Comparison of ENCODE assay signal across 12 mouse cellular contexts in genomic region chr14:20098061-20098460, GRCm38 (mm10). TPM values are rescaled to one million over a fixed set of nuclear protein-coding genes. Genes with fewer than 3 reads are reported as not detected.
DNase-seq lines count a peak whose midpoint lies in the region; ATAC-seq and TF ChIP-seq lines count a peak whose summit lies in the region.
"Had no signal": no experiment of that assay in that cellular context is flagged by ENCODE, and none has a peak within 500 bp of the region (broad histone marks: within the 10 kb centered on the region; RNA-seq: fewer than 3 reads in every experiment).

No protein-coding gene starts in this region.

- H3K27ac ChIP-seq in liver, postnatal 0 days (ENCODE audit: low read depth) = no peak overlapping the region
- H3K27ac ChIP-seq in liver, embryonic 12.5 days = no peak overlapping the region
- no peak overlapping the region for H3K27ac ChIP-seq in kidney, adult 2 months (ENCODE audit: insufficient read depth, low read depth, low read length)
- no peak overlapping the region for H3K27ac ChIP-seq in lung, embryonic 14.5 days (ENCODE audit: low read depth)
- no peak overlapping the region for H3K27ac ChIP-seq in midbrain, embryonic 14.5 days (replicated peaks; ENCODE audit: low read depth, low read length)
- H3K27ac ChIP-seq in forebrain, embryonic 10.5 days = no peak overlapping the region
- H3K27ac ChIP-seq: embryonic facial prominence, embryonic 13.5 days; hindbrain, embryonic 13.5 days; layer of hippocampus, adult 2 months; stomach, embryonic 15.5 days had no signal

- TF ChIP-seq CTCF in liver, postnatal 0 days (IDR thresholded peaks at IDR 0.05; ENCODE audit: low read depth) = no peak
- no peak for TF ChIP-seq CTCF in kidney, adult 2 months (conservative IDR thresholded peaks at IDR 0.05; ENCODE audit: insufficient read depth, insufficient read length, low read depth, low read length)
- TF ChIP-seq CTCF in lung, embryonic 14.5 days (IDR thresholded peaks at IDR 0.05; ENCODE audit: low read depth) = no peak

- H3K4me3 ChIP-seq in liver, postnatal 0 days (ENCODE audit: low read depth, low read length) = no peak overlapping the region
- H3K4me3 ChIP-seq in liver, embryonic 12.5 days = no peak overlapping the region
- no peak overlapping the region for H3K4me3 ChIP-seq in kidney, adult 2 months (ENCODE audit: insufficient read depth, low read depth, low read length)
- no peak overlapping the region for H3K4me3 ChIP-seq in lung, embryonic 14.5 days (ENCODE audit: low read depth, low read length)
- H3K4me3 ChIP-seq in midbrain, embryonic 14.5 days (replicated peaks; ENCODE audit: low read depth, low read length) = no peak overlapping the region
- H3K4me3 ChIP-seq in forebrain, embryonic 10.5 days = no peak overlapping the region
- H3K4me3 ChIP-seq: embryonic facial prominence, embryonic 13.5 days; hindbrain, embryonic 13.5 days; layer of hippocampus, adult 2 months; stomach, embryonic 15.5 days had no signal

- no peaks in the 10 kb centered on the region for H3K9me3 ChIP-seq in liver, postnatal 0 days (ENCODE audit: low read length)
- H3K9me3 ChIP-seq in liver, embryonic 12.5 days (replicated peaks) = no peaks in the 10 kb centered on the region
- H3K9me3 ChIP-seq in lung, embryonic 14.5 days (ENCODE audit: low read depth, low read length) = no peaks in the 10 kb centered on the region
- H3K9me3 ChIP-seq in midbrain, embryonic 14.5 days (ENCODE audit: control insufficient read depth, low read length) = no peaks in the 10 kb centered on the region
- H3K9me3 ChIP-seq in forebrain, embryonic 10.5 days = no peaks in the 10 kb centered on the region
- H3K9me3 ChIP-seq: embryonic facial prominence, embryonic 13.5 days; hindbrain, embryonic 13.5 days; stomach, embryonic 15.5 days had no signal

- TF ChIP-seq POLR2A in kidney, adult 2 months (IDR thresholded peaks at IDR 0.05; ENCODE audit: low read depth, low read length) = no peak

- 29% methylated on average over 5 of the region's 5 CpGs for WGBS in liver, postnatal 0 days (ENCODE audit: insufficient replicate concordance)
- WGBS in liver, embryonic 12.5 days (ENCODE audit: insufficient replicate concordance) = 30% methylated on average over 5 of the region's 5 CpGs
- WGBS in kidney, adult 2 months = 40% methylated on average over 5 of the region's 5 CpGs
- 23% methylated on average over 5 of the region's 5 CpGs for WGBS in lung, embryonic 14.5 days
- WGBS in midbrain, embryonic 14.5 days = 70% methylated on average over 5 of the region's 5 CpGs
- 71% methylated on average over 5 of the region's 5 CpGs for WGBS in forebrain, embryonic 10.5 days

- TF ChIP-seq EP300 in liver, postnatal 0 days (IDR thresholded peaks at IDR 0.05; ENCODE audit: low read depth) = 0 out of 2 replicates have a peak, but pooled peaks have one; percentile 14

- no peaks in the 10 kb centered on the region for H3K27me3 ChIP-seq in liver, postnatal 0 days (ENCODE audit: insufficient read depth, low read length)
- 0 out of 2 replicates have a peak, but pooled peaks cover 5% of the 10 kb centered on the region for H3K27me3 ChIP-seq in liver, embryonic 12.5 days (replicated peaks)
- H3K27me3 ChIP-seq in kidney, adult 2 months (replicated peaks; ENCODE audit: control insufficient read depth, insufficient read depth, low read length) = no peaks in the 10 kb centered on the region
- H3K27me3 ChIP-seq in lung, embryonic 14.5 days (ENCODE audit: insufficient read depth, low read length) = 0 out of 2 replicates have a peak, but pooled peaks cover under 1% of the 10 kb centered on the region
- H3K27me3 ChIP-seq in midbrain, embryonic 14.5 days (ENCODE audit: control insufficient read depth, insufficient read depth, low read length) = no peaks in the 10 kb centered on the region
- H3K27me3 ChIP-seq in forebrain, embryonic 10.5 days (ENCODE audit: poor library complexity, severe bottlenecking) = no peaks in the 10 kb centered on the region
- H3K27me3 ChIP-seq: embryonic facial prominence, embryonic 13.5 days; stomach, embryonic 15.5 days had no signal

- no peak for DNase-seq in liver, postnatal 0 days
- DNase-seq in kidney, adult 2 months = peak; percentile 80
- peak; percentile 59 for DNase-seq in lung, embryonic 14.5 days
- DNase-seq in midbrain, embryonic 14.5 days = no peak
- DNase-seq in forebrain, embryonic 10.5 days (ENCODE audit: extremely low spot score, low spot score) = no peak
- DNase-seq: cerebellum, postnatal 14 days had no signal

- peak; percentile 54 for ATAC-seq in liver, postnatal 0 days
- ATAC-seq in liver, embryonic 12.5 days = no peak
- ATAC-seq in lung, embryonic 14.5 days (ENCODE audit: insufficient read depth) = peak; percentile 54
- ATAC-seq in CD4-positive, CD25-positive, alpha-beta regulatory T cell, adult 4 months = no peak
- no peak for ATAC-seq in midbrain, embryonic 14.5 days (ENCODE audit: low FRiP score, low TSS enrichment)

- H3K4me1 ChIP-seq in liver, postnatal 0 days (ENCODE audit: insufficient read depth) = no peaks in the 10 kb centered on the region
- H3K4me1 ChIP-seq in liver, embryonic 12.5 days = no peaks in the 10 kb centered on the region
- no peaks in the 10 kb centered on the region for H3K4me1 ChIP-seq in kidney, adult 2 months (ENCODE audit: control insufficient read depth, insufficient read depth, low read length)
- H3K4me1 ChIP-seq in lung, embryonic 14.5 days (ENCODE audit: insufficient read depth) = no peaks in the 10 kb centered on the region
- no peaks in the 10 kb centered on the region for H3K4me1 ChIP-seq in midbrain, embryonic 14.5 days (ENCODE audit: control insufficient read depth, insufficient read depth, low read length)
- no peaks in the 10 kb centered on the region for H3K4me1 ChIP-seq in forebrain, embryonic 10.5 days
- H3K4me1 ChIP-seq: embryonic facial prominence, embryonic 13.5 days; hindbrain, embryonic 13.5 days; stomach, embryonic 15.5 days had no signal

- no peak overlapping the region for H3K9ac ChIP-seq in liver, postnatal 0 days (replicated peaks)
- H3K9ac ChIP-seq in liver, embryonic 12.5 days = no peak overlapping the region
- H3K9ac ChIP-seq in lung, embryonic 14.5 days = no peak overlapping the region
- H3K9ac ChIP-seq in midbrain, embryonic 14.5 days (replicated peaks; ENCODE audit: low read length) = no peak overlapping the region
- H3K9ac ChIP-seq: embryonic facial prominence, embryonic 13.5 days; hindbrain, embryonic 13.5 days; stomach, embryonic 15.5 days had no signal

- no peaks in the 10 kb centered on the region for H3K36me3 ChIP-seq in liver, postnatal 0 days (replicated peaks; ENCODE audit: insufficient read depth, low read length)
- H3K36me3 ChIP-seq in liver, embryonic 12.5 days = no peaks in the 10 kb centered on the region
- no peaks in the 10 kb centered on the region for H3K36me3 ChIP-seq in kidney, adult 2 months (ENCODE audit: control insufficient read depth, insufficient read depth, low read length)
- H3K36me3 ChIP-seq in lung, embryonic 14.5 days (ENCODE audit: insufficient read depth) = no peaks in the 10 kb centered on the region
- H3K36me3 ChIP-seq in midbrain, embryonic 14.5 days (ENCODE audit: control insufficient read depth, insufficient read depth, low read length) = no peaks in the 10 kb centered on the region
- no peaks in the 10 kb centered on the region for H3K36me3 ChIP-seq in forebrain, embryonic 10.5 days (replicated peaks)
- H3K36me3 ChIP-seq: embryonic facial prominence, embryonic 13.5 days; hindbrain, embryonic 13.5 days; stomach, embryonic 15.5 days had no signal

- no peak overlapping the region for H3K4me2 ChIP-seq in liver, postnatal 0 days (ENCODE audit: low read depth, low read length)
- H3K4me2 ChIP-seq in liver, embryonic 12.5 days = no peak overlapping the region
- H3K4me2 ChIP-seq in lung, embryonic 14.5 days = no peak overlapping the region
- H3K4me2 ChIP-seq in midbrain, embryonic 14.5 days (ENCODE audit: low read length) = no peak overlapping the region
- H3K4me2 ChIP-seq: embryonic facial prominence, embryonic 13.5 days; hindbrain, embryonic 13.5 days; stomach, embryonic 15.5 days had no signal

RNA-seq across cellular contexts. Expression of gene Saysd1, which starts 40.3 kb away (rescaled TPM):
- 9.6 and 11.0 TPM in 2 replicates for polyA plus RNA-seq in liver, postnatal 0 days (2015; fragmentation: Nextera tagmentation; extraction: Ambion mirVana)
- 4.5 and 4.8 TPM in 2 replicates for polyA plus RNA-seq in liver, embryonic 12.5 days (2016; fragmentation: Nextera tagmentation; extraction: Ambion mirVana)
- polyA plus RNA-seq in kidney, adult 2 months (2012; rRNA removed) = 10.8 and 11.4 TPM in 2 replicates
- polyA plus RNA-seq in lung, embryonic 14.5 days (2014; fragmentation: Nextera tagmentation; extraction: Ambion mirVana) = 12.7 and 13.5 TPM in 2 replicates
- 10 to 100 TPM; 23.8 to 34.8 TPM for polyA plus RNA-seq in CD4-positive, CD25-positive, alpha-beta regulatory T cell, adult 4 months (2017; shearing (Covaris generic))
- polyA plus RNA-seq in midbrain, embryonic 14.5 days (2014; fragmentation: Nextera tagmentation; extraction: Ambion mirVana) = 13.7 and 15.1 TPM in 2 replicates
- 10.9 and 11.9 TPM in 2 replicates for polyA plus RNA-seq in forebrain, embryonic 10.5 days (2016; fragmentation: Nextera tagmentation; extraction: Ambion mirVana)

Comparison
In these comparisons a context has a peak if more than half of its experiments do, and no peak if none do; other contexts are left out.
1. ATAC-seq: peak in liver, postnatal 0 days (single experiment) and lung, embryonic 14.5 days (single experiment); none in liver, embryonic 12.5 days (single experiment), CD4-positive, CD25-positive, alpha-beta regulatory T cell, adult 4 months (single experiment) and midbrain, embryonic 14.5 days (single experiment).
2. DNase-seq: peak in kidney, adult 2 months (single experiment) and lung, embryonic 14.5 days (single experiment); none in liver, postnatal 0 days (single experiment), midbrain, embryonic 14.5 days (single experiment) and forebrain, embryonic 10.5 days (single experiment).